Mouse (Mus musculus) macrophage (primary cell): ENCODE measurements around the gene Wbp1l. TPM values are rescaled to one million over a fixed set of nuclear protein-coding genes. Genes with fewer than 3 reads are reported as not detected.

Experiments used
- H3K27ac ChIP-seq: fragments of 350-480 bp; formaldehyde crosslinking; 2 replicates; pipeline ENCODE4 v1.9.0; 2021
- H3K36me3 ChIP-seq: fragments of 350-480 bp; formaldehyde crosslinking; 2 replicates; pipeline ENCODE4 v1.9.0; 2021; ENCODE audit errors: inconsistent target
- H3K4me3 ChIP-seq: fragments of 350-480 bp; formaldehyde crosslinking; 2 replicates; pipeline ENCODE4 v1.9.0; 2021; ENCODE audit errors: inconsistent target
- H3K79me2 ChIP-seq: fragments of 350-480 bp; formaldehyde crosslinking; 2 replicates; pipeline ENCODE4 v1.9.0; 2021; ENCODE audit errors: inconsistent target
- WGBS: methylation state at CpG from one replicate; pipeline ENCODE4 v1.1.7; 2026; ENCODE audit warnings: inconsistent platforms; ENCODE audit not compliant: missing documents; 5-methylcytosine and 5-hydroxymethylcytosine counted together
- polyA plus RNA-seq: library from polyadenylated mRNA; stranded (reverse); fragments of 250-400 nt; gene quantifications from 3 replicates; pipeline ENCODE4 v1.2.4, GENCODE M21; 2018; ENCODE audit warnings: inconsistent platforms

Wbp1l gene
- polyA plus RNA-seq, 1 experiment from 2014 or later: 59.3 TPM

DNA sequence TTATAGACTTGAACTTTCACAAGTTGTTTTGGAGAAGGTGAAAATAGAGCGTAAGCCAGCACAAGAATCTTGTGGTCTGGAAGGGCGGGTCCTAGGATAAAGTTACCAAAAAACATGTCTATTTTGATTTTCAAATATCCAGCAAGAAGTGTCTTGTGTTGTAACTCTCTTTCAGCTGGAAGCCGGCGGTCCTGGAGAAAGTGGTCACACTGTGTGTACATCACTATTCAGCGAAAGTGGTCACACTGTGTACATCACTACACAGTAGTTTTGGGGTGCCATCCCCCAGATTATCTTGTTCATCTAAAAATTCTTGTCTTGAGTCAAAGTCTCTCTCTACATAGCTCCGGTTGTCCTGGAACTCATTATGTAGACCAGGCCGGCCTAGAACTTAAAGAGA, 9.3 kb downstream of the Wbp1l start:
- no peak overlapping the region for H3K4me3 ChIP-seq
- 94% methylated on average over 7 of the region's 7 CpGs for WGBS
- peaks cover 98% of the 10 kb centered on the region for H3K79me2 ChIP-seq
- H3K27ac ChIP-seq: no peak overlapping the region
- peaks cover 40% of the 10 kb centered on the region; the same call in 1 of the 2 replicates for H3K36me3 ChIP-seq

DNA sequence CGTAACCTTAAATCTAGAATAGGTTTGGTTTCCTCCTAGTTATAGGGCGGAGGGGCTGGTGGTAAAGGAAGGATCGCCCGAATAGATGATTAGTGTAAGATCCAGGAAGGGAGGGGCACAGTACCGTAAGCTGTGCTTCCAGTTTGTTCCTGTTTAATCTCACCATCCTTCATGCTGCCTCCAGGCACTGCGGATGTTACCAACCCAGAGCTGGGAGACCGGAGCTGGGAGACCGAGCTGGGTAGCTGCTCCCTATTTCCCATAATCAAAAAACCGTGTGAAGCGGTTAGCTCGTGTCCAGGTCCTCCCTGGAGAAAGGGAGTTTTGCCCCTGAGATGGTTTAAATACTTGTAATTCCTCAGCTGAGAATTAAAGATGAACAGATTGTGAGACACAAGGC, 17.5 kb downstream of the Wbp1l start:
- Histone ChIP-seq H3K4me3 (no peak overlapping the region), H3K36me3 (peaks cover 29% of the 10 kb centered on the region), H3K27ac (no peak overlapping the region), H3K79me2 (peaks cover 89% of the 10 kb centered on the region)
- 90% methylated on average over 11 of the region's 11 CpGs for WGBS

DNA sequence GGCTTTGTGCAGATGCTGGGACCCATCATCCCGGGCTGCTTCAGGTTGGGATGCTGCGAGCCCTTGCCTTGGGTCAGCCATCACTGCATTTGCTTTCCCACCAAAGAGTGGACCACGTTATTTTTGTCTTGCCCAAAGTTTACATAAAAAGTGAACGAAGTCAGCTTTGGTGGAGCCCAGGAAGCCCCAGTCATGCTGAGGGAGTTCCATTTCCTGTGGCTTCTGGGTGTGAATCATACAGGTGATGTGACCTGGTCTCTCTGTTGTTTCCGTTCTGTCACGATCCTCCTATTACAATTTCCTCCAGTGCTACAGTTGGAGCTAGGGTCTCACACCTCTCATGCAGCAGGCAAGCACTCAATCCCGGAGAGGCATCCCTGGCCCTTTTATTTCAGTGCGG, 18.5 kb downstream of the Wbp1l start:
- 77% methylated on average over 8 of the region's 8 CpGs for WGBS
- Histone ChIP-seq H3K79me2 (peaks cover 90% of the 10 kb centered on the region), H3K4me3 (no peak overlapping the region), H3K36me3 (peaks cover 29% of the 10 kb centered on the region), H3K27ac (no peak overlapping the region)

GRCm38 (mm10) chr19:46618322-46618721, 19.4 kb downstream of the Wbp1l start:
- Histone ChIP-seq H3K36me3 (peaks cover 20% of the 10 kb centered on the region), H3K79me2 (peaks cover 90% of the 10 kb centered on the region), H3K27ac (no peak overlapping the region), H3K4me3 (no peak overlapping the region)
- 8% methylated on average over 9 of the region's 9 CpGs for WGBS

DNA sequence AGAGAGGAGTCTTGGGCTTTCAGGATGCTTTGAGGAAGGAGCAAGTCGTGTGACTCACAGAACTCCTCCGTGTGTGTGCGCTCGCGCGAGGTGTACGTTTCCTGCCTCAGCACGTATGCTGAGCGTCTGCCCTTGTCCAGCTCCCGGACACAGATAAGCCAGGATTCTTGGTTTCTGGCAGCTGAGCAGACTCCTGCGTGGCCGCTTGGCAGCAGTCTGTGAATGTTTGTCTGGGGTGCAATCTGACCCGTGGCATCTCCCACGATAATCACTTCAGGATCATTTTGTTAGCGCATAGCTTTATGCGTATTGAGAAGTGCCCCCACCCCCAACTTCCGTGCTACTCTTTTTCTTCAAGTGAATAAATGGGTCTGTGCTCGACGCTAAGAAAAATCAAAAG, 20.1 kb downstream of the Wbp1l start:
- H3K79me2 ChIP-seq: peaks cover 90% of the 10 kb centered on the region
- no peak overlapping the region for H3K4me3 ChIP-seq
- no peak overlapping the region for H3K27ac ChIP-seq
- H3K36me3 ChIP-seq: peaks cover 13% of the 10 kb centered on the region
- WGBS: 79% methylated on average over 18 of the region's 19 CpGs

- peaks cover 90% of the 10 kb centered on the region for H3K79me2 ChIP-seq
- no peak overlapping the region for H3K4me3 ChIP-seq
- no peak overlapping the region for H3K27ac ChIP-seq
- H3K36me3 ChIP-seq: peaks cover 12% of the 10 kb centered on the region
- WGBS: 98% methylated on average over 6 of the region's 6 CpGs
These were observed 20.6 kb downstream of the Wbp1l start for GRCm38 (mm10) chr19:46619518-46619917.

DNA sequence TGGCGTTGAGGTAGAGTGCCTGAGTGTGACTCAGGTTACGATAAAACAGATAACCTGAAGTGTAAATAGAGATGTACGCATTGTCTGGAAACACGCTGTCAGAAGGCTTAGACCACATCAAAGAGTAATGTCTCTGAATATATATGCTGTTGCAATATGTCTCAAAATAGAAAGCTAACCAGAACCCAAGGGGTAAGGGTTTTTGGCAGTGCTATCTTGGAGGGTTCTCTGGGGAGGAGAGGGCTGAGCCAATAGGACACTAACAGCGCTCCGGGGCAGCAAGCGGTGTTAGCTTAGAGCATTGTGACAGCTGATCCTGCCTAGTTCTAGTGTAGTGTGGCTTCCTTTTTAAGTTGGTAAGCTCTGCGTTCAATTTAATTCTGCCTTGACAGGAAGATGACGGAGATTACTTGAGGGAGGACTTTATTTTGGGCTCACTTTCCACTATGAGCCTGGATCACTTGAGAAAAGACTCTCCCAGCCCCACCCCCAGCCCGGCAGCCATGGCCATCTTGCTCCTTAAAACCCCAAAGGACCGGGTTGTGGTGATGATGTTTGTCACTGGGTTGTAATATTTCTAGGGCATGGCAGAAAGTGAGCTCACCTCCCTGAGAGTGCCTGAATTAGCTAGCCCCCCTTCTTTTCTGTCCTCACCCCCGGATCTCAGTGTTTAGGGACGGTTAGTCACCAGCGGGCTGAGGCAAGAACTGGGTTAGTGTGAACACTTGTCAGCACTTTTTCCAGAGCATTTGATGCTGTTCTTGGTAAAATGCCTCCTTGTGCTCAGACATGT, 21.3 kb downstream of the Wbp1l start:
- H3K27ac ChIP-seq: no peak overlapping the region
- H3K79me2 ChIP-seq: peaks cover 90% of the 10 kb centered on the region
- H3K4me3 ChIP-seq: no peak overlapping the region
- H3K36me3 ChIP-seq: peaks cover 12% of the 10 kb centered on the region
- WGBS: 75% methylated on average over 14 of the region's 14 CpGs

- Histone ChIP-seq H3K27ac (no peak overlapping the region), H3K4me3 (no peak overlapping the region), H3K36me3 (peaks cover 12% of the 10 kb centered on the region)
These were observed 22.6 kb downstream of the Wbp1l start for GRCm38 (mm10) chr19:46621236-46622183.

DNA sequence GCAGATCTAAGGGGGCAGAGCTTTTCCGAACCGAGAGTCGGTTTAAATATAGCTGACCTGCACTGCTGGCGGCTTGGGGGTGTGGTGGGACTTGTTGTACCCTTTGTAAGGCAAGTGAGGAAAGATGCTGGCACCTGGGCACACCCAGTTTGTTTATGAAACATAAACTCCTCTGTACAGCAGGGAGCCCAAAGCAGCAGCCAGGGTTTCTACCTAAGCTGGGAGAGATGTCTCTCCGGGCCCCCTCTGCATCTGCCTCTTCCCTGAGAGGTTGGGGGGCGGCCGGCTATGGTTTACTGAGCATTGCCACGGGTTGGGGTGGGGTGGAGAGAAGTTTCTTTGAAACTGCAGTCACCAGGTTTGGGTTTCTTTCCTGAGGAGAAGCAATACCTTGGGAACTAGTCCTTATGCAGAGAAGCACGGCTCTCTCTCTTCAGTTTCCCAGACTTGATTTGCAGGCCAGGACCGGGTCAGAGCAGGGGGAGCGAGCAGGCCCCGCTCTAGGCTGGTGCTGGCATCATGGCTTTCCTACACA, 23.8 kb downstream of the Wbp1l start:
- peaks cover 92% of the 10 kb centered on the region for H3K79me2 ChIP-seq
- WGBS: 79% methylated on average over 12 of the region's 12 CpGs
- no peak overlapping the region for H3K4me3 ChIP-seq
- H3K36me3 ChIP-seq: peaks cover 12% of the 10 kb centered on the region
- H3K27ac ChIP-seq: no peak overlapping the region

More at GRCm38 (mm10) chr19:46621236-46622183, 22.6 kb downstream of the Wbp1l start:
- peaks cover 90% of the 10 kb centered on the region for H3K79me2 ChIP-seq
- WGBS: 91% methylated on average over 19 of the region's 19 CpGs

- Histone ChIP-seq H3K36me3 (peaks cover 15% of the 10 kb centered on the region), H3K4me3 (no peak overlapping the region), H3K27ac (no peak overlapping the region), H3K79me2 (peaks cover 97% of the 10 kb centered on the region)
- 80% methylated on average over 14 of the region's 16 CpGs for WGBS
These were observed 24.3 kb downstream of the Wbp1l start for GRCm38 (mm10) chr19:46623194-46623667.

DNA sequence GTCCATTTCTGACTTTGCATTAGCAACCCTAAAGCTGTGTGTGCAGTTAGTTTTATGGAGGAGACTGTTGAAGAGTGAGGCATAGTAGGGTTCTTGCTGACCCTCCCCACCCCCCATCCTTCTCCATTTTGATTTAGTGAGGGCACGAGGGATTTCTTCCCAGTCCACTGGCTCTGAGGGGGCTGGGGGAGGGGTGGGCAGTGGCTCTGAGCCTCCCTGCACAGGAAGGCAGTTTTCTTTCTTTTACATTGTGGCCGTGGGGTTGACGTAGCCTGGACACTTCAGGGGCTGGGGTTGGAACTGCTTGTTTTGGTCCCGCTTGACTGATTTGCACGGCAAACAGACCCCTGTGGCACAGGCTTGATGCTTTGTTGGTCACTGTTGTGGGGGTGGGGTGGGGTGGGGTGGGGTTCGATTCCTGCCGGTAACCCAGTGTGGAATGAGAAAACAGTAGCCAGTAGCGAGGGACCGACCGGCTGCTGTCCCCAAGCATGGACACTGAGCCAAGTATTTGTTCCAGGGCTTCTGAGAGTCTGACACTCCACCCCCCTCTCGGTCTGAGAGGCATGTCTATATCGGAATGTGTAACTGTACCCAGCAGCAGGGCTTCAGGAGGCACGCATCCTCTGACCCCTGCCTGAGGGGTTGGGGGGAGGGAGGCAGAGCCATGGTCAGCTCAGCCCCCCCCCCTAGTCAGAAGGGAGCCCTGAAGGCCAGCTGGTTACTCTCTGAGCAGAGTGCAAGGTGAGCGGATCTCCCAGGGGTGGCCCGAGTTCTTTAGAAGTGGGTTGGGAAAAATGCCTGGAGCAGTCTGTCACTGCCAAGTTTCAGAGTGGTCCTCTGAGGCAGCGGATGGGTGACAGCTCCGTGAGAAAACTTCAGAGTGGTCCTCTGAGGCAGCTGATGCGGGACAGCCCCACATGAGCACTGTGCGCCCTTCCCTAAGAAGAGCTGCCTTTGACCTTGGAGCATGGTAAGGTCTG, 25.2 kb downstream of the Wbp1l start:
- H3K36me3 ChIP-seq: peaks cover 19% of the 10 kb centered on the region
- H3K27ac ChIP-seq: no peak overlapping the region
- H3K4me3 ChIP-seq: no peak overlapping the region
- H3K79me2 ChIP-seq: peaks cover 100% of the 10 kb centered on the region
- 91% methylated on average over 19 of the region's 19 CpGs for WGBS

DNA sequence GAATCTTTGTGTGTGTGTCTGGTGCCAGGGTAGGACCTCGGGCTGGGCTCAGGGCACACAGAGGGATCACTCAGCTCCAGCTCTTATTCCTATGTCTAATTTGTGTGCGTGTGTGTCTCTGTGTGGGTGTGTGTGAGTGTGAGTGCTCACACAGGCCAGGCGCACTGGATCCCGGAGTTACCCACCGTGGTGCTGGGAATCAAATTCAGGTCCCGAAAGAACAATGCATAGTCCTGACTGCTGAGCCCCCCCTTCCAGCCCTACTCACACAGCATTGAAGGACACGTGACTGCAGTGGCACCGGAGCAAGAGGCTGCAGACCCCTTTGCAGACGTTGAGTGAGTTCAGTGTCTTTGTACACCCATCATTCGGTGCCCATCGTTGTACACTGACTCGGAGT, 26.1 kb downstream of the Wbp1l start:
- Histone ChIP-seq H3K27ac (no peak overlapping the region), H3K79me2 (peaks cover 100% of the 10 kb centered on the region), H3K4me3 (no peak overlapping the region), H3K36me3 (peaks cover 19% of the 10 kb centered on the region)
- 93% methylated on average over 12 of the region's 12 CpGs for WGBS

DNA sequence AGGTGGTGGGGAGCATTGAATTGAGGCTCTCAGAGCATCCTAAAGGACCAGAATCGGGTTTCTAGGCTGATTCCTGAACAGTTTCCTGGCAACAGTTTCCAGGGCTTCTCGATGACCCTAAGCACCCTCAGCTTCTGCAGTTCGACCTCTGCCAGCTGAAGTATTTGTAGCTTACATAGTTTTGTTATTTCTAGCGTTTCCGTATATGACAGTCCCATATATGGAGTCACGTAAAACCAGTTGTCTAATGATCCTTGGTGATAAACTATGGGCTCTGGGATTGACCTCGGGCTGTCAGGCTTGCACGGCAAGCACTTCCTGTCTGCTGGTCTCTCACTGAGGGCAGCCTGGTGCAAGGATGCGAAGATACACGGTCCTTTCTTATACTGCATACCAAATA, 26.6 kb downstream of the Wbp1l start:
- Histone ChIP-seq H3K79me2 (peaks cover 100% of the 10 kb centered on the region), H3K4me3 (no peak overlapping the region), H3K36me3 (peaks cover 19% of the 10 kb centered on the region), H3K27ac (no peak overlapping the region)
- 79% methylated on average over 10 of the region's 10 CpGs for WGBS

DNA sequence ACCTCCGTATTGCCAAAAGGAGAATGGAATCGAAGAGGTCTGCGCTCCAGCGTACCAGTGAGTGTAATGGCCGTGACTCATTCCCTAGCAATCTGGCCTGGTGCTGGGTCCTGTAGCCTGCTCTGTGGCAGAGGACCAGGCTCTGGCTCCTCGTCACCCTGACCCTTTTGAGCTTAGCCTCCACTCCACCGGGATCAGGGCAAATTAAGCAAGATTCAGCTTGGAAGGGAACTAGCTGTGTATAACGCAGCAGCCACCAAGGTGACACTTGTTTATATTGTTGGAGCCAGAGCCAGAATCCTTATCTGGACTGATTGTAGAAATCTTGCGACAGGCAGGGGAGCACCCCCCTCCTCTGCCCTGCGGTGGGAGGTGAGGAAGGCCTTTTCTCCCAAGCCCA, 29.5 kb downstream of the Wbp1l start:
- H3K4me3 ChIP-seq: no peak overlapping the region
- WGBS: 88% methylated on average over 10 of the region's 10 CpGs
- peaks cover 26% of the 10 kb centered on the region for H3K36me3 ChIP-seq
- peaks cover 100% of the 10 kb centered on the region for H3K79me2 ChIP-seq
- no peak overlapping the region for H3K27ac ChIP-seq
